Mouse (Mus musculus) limb, embryonic 14.5 days (tissue): ENCODE data around the gene Samd10. TPM values are rescaled to one million over a fixed set of nuclear protein-coding genes. Genes with fewer than 3 reads are reported as not detected.

Source experiments
- ATAC-seq: fragments of 200-750 bp; cut with Nextera tagmentation; 2 replicates; pipeline ENCODE4 v1.8.0; 2017; ENCODE audit warnings: low read depth, moderate number of reproducible peaks, moderate TSS enrichment; ENCODE audit not compliant: low FRiP score
- DNase-seq: peaks from one replicate; pipeline ENCODE4 v3.0.0-alpha.2; 2015; ENCODE audit warnings: low spot score
- H3K27ac ChIP-seq: fragments of 300-500 bp; sonication (generic); replicated peaks from 2 replicates; pipeline ENCODE4 v1.5.1; 2014; ENCODE audit warnings: low read depth, mild to moderate bottlenecking, low read length, moderate library complexity, mixed read lengths
- H3K27me3 ChIP-seq: fragments of 300-500 bp; sonication (generic); 2 replicates; pipeline ENCODE4 v1.6.1; 2014; ENCODE audit warnings: low read length, mixed read lengths; ENCODE audit not compliant: control insufficient read depth, insufficient read depth
- H3K36me3 ChIP-seq: fragments of 300-500 bp; sonication (generic); 2 replicates; pipeline ENCODE4 v1.6.1; 2014; ENCODE audit warnings: mild to moderate bottlenecking, low read length, moderate library complexity, mixed read lengths; ENCODE audit not compliant: control insufficient read depth, insufficient read depth
- H3K4me1 ChIP-seq: fragments of 300-500 bp; sonication (generic); 2 replicates; pipeline ENCODE4 v1.6.1; 2014; ENCODE audit warnings: antibody characterized with exemption, low read length, mixed read lengths; ENCODE audit not compliant: control insufficient read depth, insufficient read depth
- H3K4me2 ChIP-seq: fragments of 300-500 bp; sonication (generic); replicated peaks from 2 replicates; pipeline ENCODE4 v1.6.1; 2014; ENCODE audit warnings: low read depth, mild to moderate bottlenecking, low read length, moderate library complexity; ENCODE audit not compliant: severe bottlenecking
- H3K4me3 ChIP-seq: fragments of 300-500 bp; sonication (generic); replicated peaks from 2 replicates; pipeline ENCODE4 v1.5.1; 2014; ENCODE audit warnings: low read length
- H3K9ac ChIP-seq: fragments of 300-500 bp; sonication (generic); 2 replicates; pipeline ENCODE4 v1.6.1; 2014; ENCODE audit warnings: mild to moderate bottlenecking, low read depth, low read length, moderate library complexity; ENCODE audit not compliant: severe bottlenecking
- H3K9me3 ChIP-seq: fragments of 300-500 bp; sonication (generic); 2 replicates; pipeline ENCODE4 v1.6.1; 2016; ENCODE audit warnings: low read length; ENCODE audit not compliant: control insufficient read depth
- POLR2A ChIP-seq: fragments of 200-500 bp; IDR thresholded peaks from 2 replicates; pipeline ENCODE4 v1.8.0; 2012; ENCODE audit warnings: inconsistent platforms, mild to moderate bottlenecking, moderate library complexity, borderline replicate concordance; ENCODE audit not compliant: insufficient read depth, insufficient read length; ENCODE audit errors: extremely low read depth
- WGBS: fragments of 180-500 bp; shearing (Covaris S2); extraction: QIAGEN DNeasy Blood & Tissue Kit; methylation state at CpG from one replicate; pipeline ENCODE4 v1.1.7; 2014; 5-methylcytosine and 5-hydroxymethylcytosine counted together
- polyA plus RNA-seq, 2 experiments: library from polyadenylated mRNA; depleted of rRNA in 1 of 2; stranded (reverse) in 1 of 2; unstranded in 1 of 2; fragments of >200 nt; fragmentation: Nextera tagmentation in 1 of 2; extraction: Ambion mirVana in 1 of 2; gene quantifications; 2 replicates each; pipeline versions ENCODE4 v1.2.1 to v1.2.3; 2012 to 2014

The Samd10 gene
- polyA plus RNA-seq, 2 experiments, result 9.2 to 10.2 TPM

GRCm38 (mm10) chr2:181590471-181590870 is 8.5 kb downstream of the Samd10 start:
- Histone ChIP-seq H3K4me2 (no peak overlapping the region), H3K9me3 (no peaks in the 10 kb centered on the region), H3K27me3 (no peaks in the 10 kb centered on the region), H3K27ac (no peak overlapping the region), H3K4me1 (peaks cover 8% of the 10 kb centered on the region), H3K36me3 (peaks cover 55% of the 10 kb centered on the region), H3K9ac (no peak overlapping the region), H3K4me3 (no peak overlapping the region)
- TF ChIP-seq POLR2A, result no peak
- DNase-seq (no peak), ATAC-seq (no peak)
- 97% methylated on average over 5 of the region's 5 CpGs for WGBS

- Histone ChIP-seq H3K4me2 (no peak overlapping the region), H3K4me3 (no peak overlapping the region), H3K4me1 (peaks cover 8% of the 10 kb centered on the region), H3K36me3 (peaks cover 62% of the 10 kb centered on the region), H3K27me3 (no peaks in the 10 kb centered on the region), H3K27ac (no peak overlapping the region), H3K9me3 (no peaks in the 10 kb centered on the region), H3K9ac (no peak overlapping the region)
- no peak for TF ChIP-seq POLR2A
- ATAC-seq (no peak), DNase-seq (no peak)
- 90% methylated on average over 9 of the region's 9 CpGs for WGBS
These were observed 9.3 kb downstream of the Samd10 start for GRCm38 (mm10) chr2:181589732-181590105.

- H3K9ac ChIP-seq, result no peak overlapping the region
- WGBS, result 92% methylated on average over 10 of the region's 10 CpGs
- TF ChIP-seq POLR2A, result no peak
- no peak for ATAC-seq
- H3K27me3 ChIP-seq, result no peaks in the 10 kb centered on the region
- no peak overlapping the region for H3K4me3 ChIP-seq
- no peak overlapping the region for H3K27ac ChIP-seq
- H3K4me1 ChIP-seq, result peaks cover 8% of the 10 kb centered on the region
- no peak for DNase-seq
- H3K36me3 ChIP-seq, result peaks cover 68% of the 10 kb centered on the region
- H3K4me2 ChIP-seq, result no peak overlapping the region
- no peaks in the 10 kb centered on the region for H3K9me3 ChIP-seq
These were observed 9.8 kb downstream of the Samd10 start for GRCm38 (mm10) chr2:181589011-181589731.

- ATAC-seq, result no peak
- no peak overlapping the region for H3K4me2 ChIP-seq
- no peak for DNase-seq
- H3K4me1 ChIP-seq, result peaks cover 7% of the 10 kb centered on the region
- no peak for TF ChIP-seq POLR2A
- no peaks in the 10 kb centered on the region for H3K27me3 ChIP-seq
- H3K27ac ChIP-seq, result no peak overlapping the region
- H3K9ac ChIP-seq, result no peak overlapping the region
- 87% methylated on average over 11 of the region's 11 CpGs for WGBS
- H3K36me3 ChIP-seq, result peaks cover 73% of the 10 kb centered on the region
- H3K4me3 ChIP-seq, result no peak overlapping the region
- H3K9me3 ChIP-seq, result no peaks in the 10 kb centered on the region
These were observed 10.7 kb downstream of the Samd10 start for GRCm38 (mm10) chr2:181588229-181588780.

GRCm38 (mm10) chr2:181587796-181588195 is 11.2 kb downstream of the Samd10 start:
- ATAC-seq (no peak), DNase-seq (no peak)
- Histone ChIP-seq H3K27ac (no peak overlapping the region), H3K27me3 (no peaks in the 10 kb centered on the region), H3K4me3 (no peak overlapping the region), H3K36me3 (peaks cover 77% of the 10 kb centered on the region), H3K9me3 (no peaks in the 10 kb centered on the region), H3K9ac (no peak overlapping the region), H3K4me1 (peaks cover 4% of the 10 kb centered on the region), H3K4me2 (no peak overlapping the region)
- TF ChIP-seq POLR2A, result no peak
- 77% methylated on average over 6 of the region's 6 CpGs for WGBS
